Mouse (Mus musculus): ENCODE data around the gene Sdha. TPM values are rescaled to one million over a fixed set of nuclear protein-coding genes. Genes with fewer than 3 reads are reported as not detected.

The Sdha gene
- polyA plus RNA-seq, 1 experiment from 2014 or later = 256 TPM

DNA sequence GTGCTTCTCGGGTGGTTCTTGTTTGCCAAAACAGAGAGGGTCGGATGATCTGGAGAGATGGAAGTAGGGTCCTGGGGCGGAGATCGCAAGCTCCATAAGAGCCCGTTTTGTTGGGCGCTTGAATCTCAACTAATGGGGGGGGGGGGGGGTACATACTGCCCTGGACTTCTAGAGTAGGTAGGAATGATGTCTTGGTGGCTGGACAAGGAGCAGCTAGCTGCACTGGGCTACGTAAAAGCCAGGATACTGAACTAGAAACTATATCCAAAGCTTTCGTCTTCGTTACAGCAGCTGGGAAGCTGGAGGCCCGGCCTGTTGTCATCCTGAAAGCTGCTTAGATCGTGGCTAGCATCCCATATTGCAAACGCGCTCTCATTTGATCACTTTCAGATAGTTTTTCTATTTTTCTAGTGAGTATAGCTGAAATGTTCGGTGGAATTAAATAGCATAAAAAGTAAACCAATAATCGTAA lies 391 bp upstream of the Sdha start:
- Histone ChIP-seq H3K4me3 (replicated peaks) (peak overlapping the region; percentile 68), H3K9ac (peak overlapping the region; percentile 37; the same call in 1 of the 2 replicates), H3K36me3 (peaks cover 11% of the 10 kb centered on the region), H3K27me3 (replicated peaks) (no peaks in the 10 kb centered on the region), H3K4me2 (peak overlapping the region; percentile 50), H3K27ac (peak overlapping the region; percentile 78), H3K4me1 (peaks cover 8% of the 10 kb centered on the region; the same call in 1 of the 2 replicates), H3K9me3 (no peaks in the 10 kb centered on the region)
- 0 out of 2 replicates have a peak, but pooled peaks have one; percentile 10 for ATAC-seq (ENCODE audit: insufficient read depth, low FRiP score, low read depth)
- WGBS = 1% methylated on average over 15 of the region's 15 CpGs

DNA sequence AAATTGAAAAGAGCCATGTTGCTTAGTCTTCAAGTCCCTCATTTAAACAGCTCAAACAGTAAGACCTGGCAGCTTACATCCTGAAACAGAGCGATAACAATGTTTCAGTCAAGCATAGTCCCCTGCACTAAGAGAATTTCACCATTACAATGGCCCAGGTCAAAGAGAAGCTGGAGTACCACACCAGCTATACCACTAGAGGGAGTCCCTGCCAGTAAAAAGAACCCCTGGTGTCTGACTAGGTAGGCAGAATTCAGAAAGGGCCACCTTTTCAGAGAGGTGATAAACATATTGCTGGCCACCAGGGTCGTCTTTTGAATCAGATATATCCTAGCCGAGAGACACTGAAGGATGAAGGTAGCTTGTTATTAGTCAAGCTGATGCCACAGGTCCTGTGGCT lies 9.0 kb downstream of the Sdha start:
- Histone ChIP-seq H3K4me2 (no peak overlapping the region), H3K9ac (no peak overlapping the region), H3K4me1 (no peaks in the 10 kb centered on the region), H3K27ac (no peak overlapping the region), H3K36me3 (peaks cover 34% of the 10 kb centered on the region), H3K4me3 (replicated peaks) (no peak overlapping the region), H3K27me3 (replicated peaks) (no peaks in the 10 kb centered on the region), H3K9me3 (no peaks in the 10 kb centered on the region)
- ATAC-seq (ENCODE audit: insufficient read depth, low FRiP score, low read depth) = no peak
- 42% methylated on average over 3 of the region's 3 CpGs for WGBS

DNA sequence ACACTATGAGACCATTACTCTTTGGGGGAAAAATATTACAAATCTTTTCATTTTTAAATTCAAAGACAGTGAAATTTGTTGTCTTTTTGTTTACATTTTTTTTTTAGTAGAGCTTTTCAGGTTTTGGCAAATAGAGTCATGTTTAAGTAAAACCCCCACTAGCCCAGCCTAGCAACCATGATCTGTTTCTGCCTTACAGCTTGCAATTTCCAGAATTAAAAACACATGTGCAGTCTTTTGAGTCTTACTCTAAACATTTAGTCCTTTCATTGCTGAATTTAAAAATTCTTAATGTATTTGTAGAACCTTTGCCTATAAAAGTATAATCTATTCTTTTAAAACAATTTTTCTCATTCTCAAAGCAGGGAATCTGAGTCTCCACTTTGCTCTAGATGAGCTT lies 20.8 kb downstream of the Sdha start:
- no peak overlapping the region for H3K4me2 ChIP-seq
- H3K36me3 ChIP-seq = peaks cover 41% of the 10 kb centered on the region
- ATAC-seq (ENCODE audit: insufficient read depth, low FRiP score, low read depth) = no peak
- H3K4me1 ChIP-seq = no peaks in the 10 kb centered on the region
- no peaks in the 10 kb centered on the region for H3K27me3 ChIP-seq (replicated peaks)
- no peak overlapping the region for H3K27ac ChIP-seq
- no peak overlapping the region for H3K4me3 ChIP-seq (replicated peaks)
- H3K9me3 ChIP-seq = no peaks in the 10 kb centered on the region
- H3K9ac ChIP-seq = no peak overlapping the region

DNA sequence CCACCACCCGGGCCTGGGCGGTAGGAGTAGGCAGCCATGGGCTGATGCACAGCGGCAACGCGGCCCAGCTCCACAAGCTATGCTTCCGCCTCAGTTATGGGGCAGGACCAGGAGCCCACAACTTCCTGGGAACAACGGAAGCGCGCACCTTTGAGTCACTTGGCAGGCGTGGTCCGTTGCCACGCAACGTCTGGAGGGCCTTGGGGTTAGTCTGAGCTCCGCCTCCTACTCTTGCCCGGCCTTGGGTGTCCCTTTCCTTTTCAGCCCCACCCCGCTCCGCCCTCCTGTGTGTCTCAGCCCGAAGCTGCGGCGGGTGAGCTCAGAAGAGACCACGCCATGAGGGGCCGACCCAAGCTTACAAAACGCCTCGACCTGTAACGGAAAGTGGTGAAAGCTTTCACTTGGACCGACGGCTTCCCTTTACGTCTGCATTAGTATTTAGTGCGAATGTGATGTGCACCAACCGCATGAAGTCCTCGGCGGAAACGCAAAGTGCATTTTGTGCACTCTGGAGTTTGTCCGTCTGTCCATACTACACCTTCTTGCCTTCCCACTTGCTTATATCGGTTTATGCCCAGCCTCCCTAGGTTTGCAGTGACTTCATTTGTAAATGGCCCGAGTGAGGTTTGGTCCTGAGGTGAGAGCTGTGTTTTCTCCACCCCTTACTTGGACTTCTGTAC lies 32.8 kb downstream of the Sdha start, which contains the start of gene Pdcd6:
TSS of gene Pdcd6 (minus strand) at position 411 of the 680 bp plus-strand sequence.
- peak within 1 kb of the TSS; percentile 71 for H3K27ac ChIP-seq
- H3K4me3 ChIP-seq (replicated peaks) = peak within 1 kb of the TSS; percentile 74
- under 1% methylated on average over 36 of the region's 36 CpGs for WGBS
- peaks cover 11% of the 10 kb centered on the region; the same call in 1 of the 2 replicates for H3K4me1 ChIP-seq
- H3K9me3 ChIP-seq = no peaks in the 10 kb centered on the region
- H3K4me2 ChIP-seq = peak within 1 kb of the TSS; percentile 71
- H3K36me3 ChIP-seq = peaks cover 15% of the 10 kb centered on the region
- peak; percentile 100 for ATAC-seq (ENCODE audit: insufficient read depth, low FRiP score, low read depth)
- no peaks in the 10 kb centered on the region for H3K27me3 ChIP-seq (replicated peaks)
- peak within 1 kb of the TSS; percentile 70 for H3K9ac ChIP-seq

DNA sequence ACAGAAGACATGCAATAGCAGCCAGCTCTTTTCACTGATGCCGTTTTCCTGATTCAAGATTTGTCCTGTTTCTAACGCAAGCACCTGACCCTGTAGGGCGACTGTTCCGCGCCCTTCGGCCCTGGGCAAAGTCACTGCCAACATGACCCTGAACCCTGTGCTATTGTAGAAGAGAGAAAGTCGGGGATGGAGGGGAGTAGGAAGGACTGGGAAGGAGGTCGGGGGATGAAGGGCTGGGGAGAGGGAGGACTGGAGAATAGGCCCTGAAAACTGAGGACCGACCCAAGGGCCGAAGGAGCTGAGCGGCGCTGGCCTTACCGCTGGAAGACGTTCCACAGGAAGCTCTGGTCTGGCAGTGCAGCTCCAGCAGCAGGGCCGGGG lies 33.3 kb downstream of the Sdha start:
- H3K27me3 ChIP-seq (replicated peaks) = no peaks in the 10 kb centered on the region
- 3% methylated on average over 15 of the region's 15 CpGs for WGBS

DNA sequence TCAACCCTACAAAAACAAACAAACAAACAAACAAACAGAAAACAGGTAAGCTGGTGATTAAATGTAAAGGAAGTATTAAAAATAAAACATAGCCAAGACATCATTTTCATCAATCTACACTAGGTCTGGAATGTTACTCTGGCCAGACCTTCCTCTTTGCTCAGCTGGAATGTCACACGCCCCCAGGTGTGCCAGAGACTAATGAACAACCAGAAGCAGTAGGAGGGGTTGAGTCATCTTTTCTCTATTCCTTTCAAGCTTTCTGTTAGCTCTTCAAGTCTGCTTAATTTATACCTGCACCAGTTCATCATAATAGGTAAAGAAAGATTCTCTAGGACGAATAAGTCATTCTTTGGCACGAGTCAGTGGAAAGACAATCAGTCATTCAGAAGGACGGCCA lies 33.7 kb downstream of the Sdha start:
- Histone ChIP-seq H3K9me3 (no peaks in the 10 kb centered on the region), H3K36me3 (peaks cover 11% of the 10 kb centered on the region), H3K4me2 (peak overlapping the region; percentile 71), H3K9ac (peak overlapping the region; percentile 70; the same call in 1 of the 2 replicates), H3K27me3 (replicated peaks) (no peaks in the 10 kb centered on the region), H3K4me3 (replicated peaks) (peak overlapping the region; percentile 74), H3K27ac (no peak overlapping the region), H3K4me1 (peaks cover 11% of the 10 kb centered on the region; the same call in 1 of the 2 replicates)
- no peak for ATAC-seq (ENCODE audit: insufficient read depth, low FRiP score, low read depth)
- 14% methylated on average over 4 of the region's 4 CpGs for WGBS

More for the DNA sequence above, 33.3 kb downstream of the Sdha start:
- peak overlapping the region; percentile 70 for H3K9ac ChIP-seq
- no peaks in the 10 kb centered on the region for H3K9me3 ChIP-seq
- H3K4me1 ChIP-seq = peaks cover 11% of the 10 kb centered on the region; the same call in 1 of the 2 replicates
- H3K4me3 ChIP-seq (replicated peaks) = peak overlapping the region; percentile 74
- no peak for ATAC-seq (ENCODE audit: insufficient read depth, low FRiP score, low read depth)
- H3K27ac ChIP-seq = peak overlapping the region; percentile 71
- peaks cover 11% of the 10 kb centered on the region for H3K36me3 ChIP-seq
- peak overlapping the region; percentile 71 for H3K4me2 ChIP-seq

DNA sequence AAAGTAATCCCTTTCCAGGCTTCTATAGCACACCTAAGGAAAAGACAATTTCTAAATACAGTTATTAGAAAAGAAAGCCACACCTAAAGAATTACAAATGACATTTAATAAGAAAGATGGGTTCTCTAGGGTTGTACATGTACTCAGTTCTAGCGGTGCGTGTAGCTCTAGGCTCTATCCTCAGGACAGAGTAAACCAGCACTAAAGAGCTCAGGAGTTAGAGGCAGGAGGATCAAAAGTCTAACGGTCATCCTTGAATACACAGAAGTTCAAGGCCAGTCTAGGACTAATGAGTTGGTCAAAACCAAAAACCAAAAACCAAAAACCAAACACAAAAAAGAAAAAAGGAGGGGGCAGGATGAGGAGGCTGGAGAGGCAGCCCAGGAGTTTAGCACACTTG lies 35.5 kb downstream of the Sdha start:
- H3K9me3 ChIP-seq = no peaks in the 10 kb centered on the region
- no peak overlapping the region for H3K9ac ChIP-seq
- peaks cover 16% of the 10 kb centered on the region for H3K36me3 ChIP-seq
- H3K4me3 ChIP-seq (replicated peaks) = no peak overlapping the region
- ATAC-seq (ENCODE audit: insufficient read depth, low FRiP score, low read depth) = no peak
- no peak overlapping the region for H3K27ac ChIP-seq
- H3K27me3 ChIP-seq (replicated peaks) = no peaks in the 10 kb centered on the region
- no peak overlapping the region for H3K4me2 ChIP-seq
- 94% methylated on average over 3 of the region's 3 CpGs for WGBS
- H3K4me1 ChIP-seq = peaks cover 11% of the 10 kb centered on the region; the same call in 1 of the 2 replicates

DNA sequence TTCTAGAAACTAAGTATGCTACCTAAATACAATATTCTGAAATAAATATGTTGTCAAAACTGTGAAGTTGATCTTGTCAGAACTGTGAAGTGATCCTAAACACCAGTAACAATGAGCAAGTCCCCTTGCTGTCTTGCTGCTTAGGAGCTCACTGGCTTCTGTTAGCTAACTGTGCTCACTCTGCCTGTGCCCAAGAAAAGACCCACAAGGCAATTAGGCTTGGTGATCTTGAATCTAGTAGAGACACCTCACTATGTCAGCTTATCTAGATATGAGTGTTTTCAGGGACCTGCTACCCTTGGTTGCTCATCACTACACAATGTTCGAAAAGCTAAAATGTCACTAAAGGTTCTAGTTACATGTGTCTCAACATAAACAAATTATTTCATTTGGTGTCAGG lies 44.3 kb downstream of the Sdha start:
- no peak overlapping the region for H3K4me3 ChIP-seq (replicated peaks)
- H3K4me2 ChIP-seq = no peak overlapping the region
- no peaks in the 10 kb centered on the region for H3K9me3 ChIP-seq
- no peaks in the 10 kb centered on the region for H3K4me1 ChIP-seq
- 92% methylated on average over 1 of the region's 1 CpGs for WGBS
- no peak for ATAC-seq (ENCODE audit: insufficient read depth, low FRiP score, low read depth)
- no peak overlapping the region for H3K9ac ChIP-seq
- no peak overlapping the region for H3K27ac ChIP-seq
- no peaks in the 10 kb centered on the region for H3K27me3 ChIP-seq (replicated peaks)
- peaks cover 35% of the 10 kb centered on the region for H3K36me3 ChIP-seq

DNA sequence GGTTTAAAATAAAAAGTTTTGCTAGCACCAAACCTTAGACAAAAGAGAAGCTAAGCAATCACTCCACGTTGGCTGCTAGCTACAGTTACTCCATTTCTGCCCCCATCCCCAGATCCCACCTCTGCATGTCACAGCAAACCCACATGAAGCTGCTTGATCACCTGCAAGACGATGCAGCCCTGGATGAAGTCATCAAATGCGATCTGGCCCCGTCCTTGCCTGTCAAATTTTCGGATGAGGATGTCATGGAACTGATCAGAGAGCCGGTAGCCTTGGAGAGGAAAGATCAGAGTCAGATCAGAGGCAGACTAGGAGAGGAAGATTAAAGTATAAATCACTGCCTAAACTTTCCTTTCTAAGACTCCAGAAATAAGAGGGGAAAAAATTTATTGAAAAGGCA lies 44.7 kb downstream of the Sdha start:
- Histone ChIP-seq H3K27ac (no peak overlapping the region), H3K4me3 (replicated peaks) (no peak overlapping the region), H3K9ac (no peak overlapping the region), H3K9me3 (no peaks in the 10 kb centered on the region), H3K27me3 (replicated peaks) (no peaks in the 10 kb centered on the region), H3K4me1 (no peaks in the 10 kb centered on the region), H3K4me2 (no peak overlapping the region), H3K36me3 (peaks cover 31% of the 10 kb centered on the region)
- WGBS = 91% methylated on average over 6 of the region's 6 CpGs
- no peak for ATAC-seq (ENCODE audit: insufficient read depth, low FRiP score, low read depth)

DNA sequence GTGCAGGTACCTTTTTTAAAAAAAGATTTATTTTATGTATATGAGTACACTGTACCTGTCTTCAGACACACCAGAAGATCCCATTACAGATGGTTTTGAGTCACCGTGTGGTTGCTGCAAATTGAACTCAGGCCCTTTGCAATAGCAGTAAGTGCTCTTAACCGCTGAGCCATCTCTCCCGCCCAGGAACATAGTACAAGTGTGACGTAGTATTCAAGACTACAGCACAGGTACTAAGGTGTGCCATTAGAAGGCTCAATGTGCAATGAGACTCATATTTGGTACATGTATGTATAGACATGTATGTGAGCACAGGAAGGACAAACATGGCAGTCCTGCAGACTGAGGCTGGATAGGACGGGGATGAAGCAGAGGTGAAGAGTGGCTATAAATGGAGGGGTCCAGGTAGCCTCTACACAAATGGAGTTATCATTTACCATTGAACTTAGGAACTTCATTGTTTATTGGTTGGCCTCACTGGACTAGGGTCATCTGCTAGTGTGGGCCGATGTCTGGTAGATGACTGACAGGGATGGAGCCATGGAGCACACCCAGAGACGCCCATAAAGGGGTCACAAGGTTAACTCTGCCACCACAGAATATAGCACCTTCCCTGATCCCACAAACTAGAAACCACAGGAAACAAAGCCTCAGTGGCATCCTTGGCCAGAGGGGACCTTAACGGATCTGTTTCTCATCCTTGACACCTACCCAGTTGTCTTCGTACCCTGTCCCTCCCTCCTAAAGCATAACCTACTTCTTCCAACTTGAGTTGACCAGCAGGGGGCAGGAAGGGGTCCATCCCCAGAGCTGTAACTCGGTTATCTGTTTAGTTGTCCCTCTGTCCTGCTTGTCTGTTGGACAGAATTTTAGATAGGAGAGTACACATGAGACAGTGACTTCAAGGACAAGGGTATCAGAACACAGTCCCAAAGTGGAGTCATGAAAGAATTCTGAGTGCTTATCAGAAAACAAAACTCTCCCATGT lies 47.7 kb downstream of the Sdha start:
- Histone ChIP-seq H3K36me3 (peaks cover 17% of the 10 kb centered on the region), H3K27ac (no peak overlapping the region), H3K27me3 (replicated peaks) (no peaks in the 10 kb centered on the region), H3K4me3 (replicated peaks) (no peak overlapping the region), H3K9me3 (no peaks in the 10 kb centered on the region), H3K4me1 (no peaks in the 10 kb centered on the region), H3K9ac (no peak overlapping the region), H3K4me2 (no peak overlapping the region)
- ATAC-seq (ENCODE audit: insufficient read depth, low FRiP score, low read depth) = no peak
- WGBS = 76% methylated on average over 10 of the region's 10 CpGs

DNA sequence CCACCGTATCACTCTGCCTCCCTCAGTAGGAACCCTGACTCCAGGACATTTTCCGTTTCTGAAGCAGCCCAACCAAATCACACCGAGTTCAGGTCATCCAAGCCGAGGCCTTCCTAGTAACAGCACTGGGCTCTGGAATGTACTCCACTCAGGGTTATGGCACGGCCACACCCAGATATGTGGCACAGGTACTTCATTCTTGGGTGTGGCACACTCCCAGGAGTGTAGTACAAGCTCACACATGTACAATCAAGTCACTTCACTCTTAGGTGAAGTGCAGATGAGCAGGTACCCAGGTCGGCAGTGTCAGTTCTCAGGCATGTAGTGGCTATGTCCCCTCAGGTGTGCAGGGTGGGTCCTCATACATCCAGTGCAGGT lies 48.5 kb downstream of the Sdha start:
- Histone ChIP-seq H3K9ac (no peak overlapping the region), H3K27ac (no peak overlapping the region), H3K36me3 (peaks cover 16% of the 10 kb centered on the region), H3K4me2 (no peak overlapping the region), H3K4me3 (replicated peaks) (no peak overlapping the region), H3K27me3 (replicated peaks) (no peaks in the 10 kb centered on the region), H3K9me3 (no peaks in the 10 kb centered on the region), H3K4me1 (no peaks in the 10 kb centered on the region)
- 69% methylated on average over 6 of the region's 6 CpGs for WGBS
- ATAC-seq (ENCODE audit: insufficient read depth, low FRiP score, low read depth) = peak; percentile 30; the same call in 1 of the 2 replicates
